ENCODE assay signal across 9 mouse cellular contexts in genomic region chr13:21440503-21441206, GRCm38 (mm10). TPM values are rescaled to one million over a fixed set of nuclear protein-coding genes. Genes with fewer than 3 reads are reported as not detected.
DNase-seq lines count a peak whose midpoint lies in the region; ATAC-seq and TF ChIP-seq lines count a peak whose summit lies in the region.
"Had no signal": no experiment of that assay in that cellular context is flagged by ENCODE, and none has a peak within 500 bp of the region (broad histone marks: within the 10 kb centered on the region; RNA-seq: fewer than 3 reads in every experiment).

Pgbd1 (minus strand) TSS chr13:21441058.

- no peaks in the 10 kb centered on the region for H3K27me3 ChIP-seq in heart, embryonic 13.5 days (replicated peaks)
- H3K27me3 ChIP-seq in kidney, embryonic 16.5 days (ENCODE audit: insufficient read depth, low read length), result no peaks in the 10 kb centered on the region
- no peaks in the 10 kb centered on the region for H3K27me3 ChIP-seq in liver, adult 2 months (ENCODE audit: control insufficient read depth, insufficient read depth, low read length)
- H3K27me3 ChIP-seq: Patski had no signal

- ATAC-seq in heart, embryonic 13.5 days (ENCODE audit: extremely low read depth, insufficient number of reproducible peaks, low FRiP score, low TSS enrichment), result peak; percentile 68; the same call in 1 of the 2 replicates
- ATAC-seq in kidney, embryonic 16.5 days (ENCODE audit: low FRiP score, low TSS enrichment), result peak; percentile 95
- ATAC-seq in monocyte, adult 5-6 weeks (replicated peaks; ENCODE audit: insufficient number of reproducible peaks, low FRiP score, low TSS enrichment, poor library complexity, severe bottlenecking), result peak; percentile 43
- ATAC-seq: Patski had no signal

- peak; percentile 28 to 47 for DNase-seq in CD8-positive naive resting alpha-beta T cell, adult 2 months (ENCODE audit: low read depth in 2 of 2, low spot score in 2 of 2)
- DNase-seq in c-Kit-positive CD71-negative TER-119-negative erythroid progenitor cells, embryonic 14.5 days (ENCODE audit: low read depth), result peak; percentile 49
- peak; percentile 29 for DNase-seq in fibroblast of lung, adult 2 months (ENCODE audit: low read depth)
- peak; percentile 67 for DNase-seq in liver, adult 2 months (ENCODE audit: extremely low read depth, low read depth, low spot score)
- DNase-seq in spleen, postnatal 4 days (ENCODE audit: low spot score in 2 of 2), result peak; percentile 49 to 74

- peak within 1 kb of the TSS; percentile 61 for H3K4me3 ChIP-seq in heart, embryonic 13.5 days
- peak within 1 kb of the TSS; percentile 63 for H3K4me3 ChIP-seq in kidney, embryonic 16.5 days (ENCODE audit: low read length)
- peak within 1 kb of the TSS; percentile 67 for H3K4me3 ChIP-seq in liver, adult 2 months (ENCODE audit: insufficient read depth, low read depth, low read length)

- H3K36me3 ChIP-seq in heart, embryonic 13.5 days, result peaks cover 32% of the 10 kb centered on the region
- H3K36me3 ChIP-seq in kidney, embryonic 16.5 days (ENCODE audit: insufficient read depth, low read length), result peaks cover 24% of the 10 kb centered on the region
- peaks cover 23% of the 10 kb centered on the region for H3K36me3 ChIP-seq in liver, adult 2 months (ENCODE audit: control insufficient read depth, insufficient read depth, low read length)

- no peak for TF ChIP-seq POLR2A in liver, adult 2 months (IDR thresholded peaks at IDR 0.05; ENCODE audit: extremely low read depth, insufficient read depth, low read length)

- under 1% methylated on average over 32 of the region's 32 CpGs for WGBS in heart, embryonic 13.5 days
- under 1% methylated on average over 32 of the region's 32 CpGs for WGBS in kidney, embryonic 16.5 days
- WGBS in liver, adult 2 months, result under 1% methylated on average over 32 of the region's 32 CpGs

- H3K27ac ChIP-seq in heart, embryonic 13.5 days (replicated peaks), result peak within 1 kb of the TSS; percentile 90
- H3K27ac ChIP-seq in kidney, embryonic 16.5 days (ENCODE audit: low read length), result peak within 1 kb of the TSS; percentile 88
- peak within 1 kb of the TSS; percentile 37 for H3K27ac ChIP-seq in liver, adult 2 months (replicated peaks; ENCODE audit: insufficient read depth, low read depth, low read length)

- H3K79me2 ChIP-seq in liver, adult 2 months (ENCODE audit: control insufficient read depth, insufficient read depth, low read length), result no peaks in the 10 kb centered on the region; the same call in 1 of the 2 replicates

- TF ChIP-seq CTCF in liver, adult 2 months (IDR thresholded peaks at IDR 0.05; ENCODE audit: low read depth, low read length), result peak; percentile 63

- peak within 1 kb of the TSS; percentile 92 for H3K4me2 ChIP-seq in heart, embryonic 13.5 days
- peak within 1 kb of the TSS; percentile 61 for H3K4me2 ChIP-seq in kidney, embryonic 16.5 days (replicated peaks; ENCODE audit: low read depth, low read length)

- peaks cover 8% of the 10 kb centered on the region for H3K4me1 ChIP-seq in heart, embryonic 13.5 days
- H3K4me1 ChIP-seq in kidney, embryonic 16.5 days (ENCODE audit: insufficient read depth, low read length), result peaks cover 4% of the 10 kb centered on the region; the same call in 1 of the 2 replicates
- peaks cover 5% of the 10 kb centered on the region; the same call in 1 of the 2 replicates for H3K4me1 ChIP-seq in liver, adult 2 months (ENCODE audit: control insufficient read depth, insufficient read depth, low read length)

- H3K9ac ChIP-seq in heart, embryonic 13.5 days, result peak within 1 kb of the TSS; percentile 85
- H3K9ac ChIP-seq in kidney, embryonic 16.5 days (replicated peaks; ENCODE audit: low read length), result peak within 1 kb of the TSS; percentile 82
- peak within 1 kb of the TSS; percentile 74 for H3K9ac ChIP-seq in liver, adult 2 months (ENCODE audit: low read depth, low read length)

- no peaks in the 10 kb centered on the region for H3K9me3 ChIP-seq in heart, embryonic 13.5 days
- no peaks in the 10 kb centered on the region for H3K9me3 ChIP-seq in kidney, embryonic 16.5 days (ENCODE audit: low read length)

RNA-seq across cellular contexts. Expression of gene Pgbd1, which starts in this region (rescaled TPM):
- polyA plus RNA-seq in heart, embryonic 13.5 days (2015; fragmentation: Nextera tagmentation; extraction: Ambion mirVana), result 3.1 and 3.2 TPM in 2 replicates
- 3.8 and 4.7 TPM in 2 replicates for polyA plus RNA-seq in kidney, embryonic 16.5 days (2015; fragmentation: Nextera tagmentation; extraction: Ambion mirVana)
- total RNA-seq in liver, adult 2 months (2014; rRNA removed), result 0.60 and 0.83 TPM in 2 replicates
- polyA plus RNA-seq in liver, adult 2 months (2012; rRNA removed), result 0.20 and 0.26 TPM in 2 replicates
- total RNA-seq in monocyte, adult 5-6 weeks (2017), result 1.1 TPM in 1 of 3 replicates, not detected in the others

Comparison
In these comparisons a context has a peak if more than half of its experiments do, and no peak if none do; other contexts are left out.
1. Peak in every context shown above with its lines: DNase-seq, ATAC-seq, H3K4me3 ChIP-seq and H3K27ac ChIP-seq.
2. Peak in DNase-seq, H3K4me3 ChIP-seq, H3K27ac ChIP-seq and H3K9ac ChIP-seq in liver, adult 2 months; RNA of the gene not detected or under 1 TPM.
3. ATAC-seq: peak in every context shown above with its lines; median percentile 95 in kidney, embryonic 16.5 days; 68 in heart, embryonic 13.5 days; 43 in monocyte, adult 5-6 weeks.
4. H3K27ac ChIP-seq: peak in every context shown above with its lines; median percentile 90 in heart, embryonic 13.5 days; 88 in kidney, embryonic 16.5 days; 37 in liver, adult 2 months.